Mouse (Mus musculus) c-Kit-positive CD71-negative TER-119-negative erythroid progenitor cells, embryonic 14.5 days (primary cell): ENCODE measurements at regions not wholly inside any gene's neighbourhood (a gene's known extent, or its start where the extent isn't known, plus 50 kb on each side); places are given as distances from the start of the nearest gene placed in this dataset.

Experiments
- DNase-seq: peaks from one replicate; pipeline ENCODE4 v3.0.0-alpha.2; 2013; ENCODE audit warnings: low read depth

- no peak for DNase-seq
These were observed 71.1 kb upstream of the Hif1a start for GRCm38 (mm10) chr12:73830122-73830521.

DNA sequence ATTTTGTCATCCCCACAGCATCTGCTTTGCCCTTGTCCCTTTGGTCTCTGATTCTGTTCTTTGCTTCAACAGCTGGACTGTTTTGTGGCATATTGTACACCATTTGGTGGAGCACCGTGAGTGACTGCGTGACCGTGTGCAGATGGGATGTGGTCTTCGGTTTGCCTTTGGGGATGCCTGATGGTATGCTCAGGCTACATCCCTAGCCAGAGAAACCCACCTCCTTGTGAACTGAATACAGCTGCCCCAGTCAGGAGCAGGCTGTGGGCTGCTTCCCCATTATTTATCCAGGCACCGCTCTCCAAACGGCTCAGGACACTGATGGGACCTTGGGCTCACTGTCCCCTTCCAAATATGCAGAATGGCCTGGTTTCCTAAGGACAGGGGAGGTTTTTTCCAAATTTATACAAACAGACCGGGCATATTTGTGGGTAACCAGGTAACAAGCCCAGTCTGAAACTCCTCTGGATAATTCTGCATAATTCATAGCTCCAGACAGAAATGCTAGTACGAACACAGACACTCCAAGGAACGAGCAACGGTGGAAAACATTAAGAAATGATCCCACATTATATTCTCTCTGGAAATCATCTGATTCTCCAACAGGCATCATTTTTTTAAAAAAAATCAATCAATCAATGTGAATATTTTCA is 70.5 kb upstream of the Hif1a start:
- no peak for DNase-seq

- no peak for DNase-seq
These were observed 70.0 kb upstream of the Hif1a start for GRCm38 (mm10) chr12:73831204-73831595.

- DNase-seq: no peak
These were observed 69.4 kb upstream of the Hif1a start for GRCm38 (mm10) chr12:73831637-73832385.

GRCm38 (mm10) chr12:73832789-73833188 is 68.4 kb upstream of the Hif1a start:
- no peak for DNase-seq

DNA sequence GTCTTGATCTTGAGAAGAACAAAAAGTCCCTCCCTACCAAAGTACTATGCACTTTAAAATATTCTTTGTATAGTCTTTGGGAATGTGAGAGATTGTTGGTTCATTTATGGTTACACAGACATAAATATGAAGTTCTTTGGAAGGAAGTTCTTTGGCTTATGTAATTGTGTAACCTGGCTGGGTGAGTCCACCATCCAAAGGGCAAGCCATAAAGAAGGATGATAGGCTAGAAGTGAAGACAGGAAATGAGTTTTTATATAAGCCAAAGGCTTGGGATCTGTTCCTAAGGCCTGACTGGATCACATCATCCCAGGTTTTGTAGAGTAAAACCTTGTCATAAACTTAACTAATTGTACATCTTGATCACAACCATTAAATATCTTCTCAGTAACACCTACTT is 65.0 kb upstream of the Hif1a start:
- DNase-seq: no peak

DNA sequence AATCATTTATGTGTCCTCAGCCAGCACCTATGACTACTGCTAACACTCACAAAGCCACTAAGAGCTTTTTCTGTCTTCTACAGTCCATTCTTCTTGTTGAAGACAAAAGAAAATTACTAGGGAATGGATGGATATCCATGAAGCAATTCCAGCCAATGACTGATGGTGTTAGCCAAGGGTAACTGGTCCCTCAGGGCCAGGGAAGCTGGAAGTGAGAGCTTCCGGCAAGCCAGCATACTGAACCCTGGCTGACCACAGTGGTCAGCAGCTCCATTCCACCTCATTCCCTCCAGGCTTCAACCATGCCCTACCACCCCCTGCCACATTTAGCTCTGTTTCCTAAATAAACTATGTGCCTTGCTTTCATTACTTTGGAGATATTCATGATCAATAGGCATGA is 64.1 kb upstream of the Hif1a start:
- DNase-seq: no peak

DNA sequence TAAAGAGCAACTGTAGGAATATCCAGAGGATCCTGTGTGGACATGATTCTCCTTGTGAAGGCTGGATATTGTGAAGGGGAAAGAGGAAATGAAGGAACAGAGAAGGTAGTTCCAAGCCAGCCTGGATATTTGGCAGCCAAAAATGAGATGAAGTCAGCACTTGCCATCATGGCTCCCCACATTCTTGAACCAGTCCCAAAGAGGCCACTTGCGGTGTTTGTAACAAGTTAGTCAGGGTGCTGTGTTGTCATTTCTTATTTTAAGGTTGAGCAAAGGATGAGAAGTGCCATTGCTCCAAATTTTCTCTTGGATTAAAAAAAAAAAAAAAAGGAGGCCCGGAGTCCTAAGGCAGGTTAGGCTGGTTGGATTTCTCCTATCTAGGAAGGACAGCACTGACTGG is 63.3 kb upstream of the Hif1a start:
- no peak for DNase-seq

- no peak for DNase-seq
These were observed 62.8 kb upstream of the Hif1a start for GRCm38 (mm10) chr12:73838330-73838729.

- DNase-seq: peak; percentile 6
These were observed 59.0 kb upstream of the Hif1a start for GRCm38 (mm10) chr12:73842000-73842675.

GRCm38 (mm10) chr12:73844782-73845181 is 56.4 kb upstream of the Hif1a start:
- DNase-seq: no peak

GRCm38 (mm10) chr12:73846672-73847071 is 54.5 kb upstream of the Hif1a start:
- DNase-seq: no peak

DNA sequence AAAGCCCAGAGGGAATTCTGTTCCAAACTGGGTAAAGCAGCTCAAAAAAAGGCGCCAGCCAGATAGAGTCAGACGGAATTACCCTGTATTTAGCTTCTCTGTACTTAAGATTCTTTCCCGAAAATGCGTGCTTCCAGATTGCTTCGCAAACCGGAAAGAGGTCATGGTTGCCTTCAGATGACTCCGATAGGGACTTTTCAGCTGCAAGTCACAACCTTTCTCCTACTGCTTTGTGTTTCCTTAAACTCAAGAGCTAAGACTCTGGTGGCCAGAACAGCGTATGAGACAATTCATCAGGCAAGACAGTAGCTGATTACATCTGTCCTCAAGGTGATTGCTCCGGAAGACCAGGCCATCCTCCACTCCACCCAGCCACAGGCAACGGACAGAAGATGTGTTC is 53.8 kb upstream of the Hif1a start:
- no peak for DNase-seq

DNA sequence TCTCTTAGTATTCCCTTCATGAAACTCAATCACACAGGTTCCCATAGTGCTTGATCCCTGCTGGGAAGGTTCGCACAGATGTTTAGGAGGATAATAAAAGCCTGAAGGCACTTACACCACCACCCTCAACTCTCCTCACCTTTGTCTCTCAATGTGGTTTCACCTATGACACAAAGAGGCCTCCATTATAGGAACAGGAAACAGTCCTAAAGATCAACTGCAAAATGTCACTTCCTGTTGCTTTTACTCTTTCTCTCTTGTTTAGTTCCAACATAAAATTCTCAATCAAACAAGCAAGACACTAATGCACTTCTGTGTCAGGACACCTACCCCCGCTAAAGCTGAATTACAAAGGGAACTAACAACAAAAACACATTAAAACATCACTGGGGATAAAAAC is 50.3 kb upstream of the Hif1a start:
- DNase-seq: no peak
